Mouse (Mus musculus): ENCODE data around the gene Ppp1r14d.

The Ppp1r14d gene

DNA sequence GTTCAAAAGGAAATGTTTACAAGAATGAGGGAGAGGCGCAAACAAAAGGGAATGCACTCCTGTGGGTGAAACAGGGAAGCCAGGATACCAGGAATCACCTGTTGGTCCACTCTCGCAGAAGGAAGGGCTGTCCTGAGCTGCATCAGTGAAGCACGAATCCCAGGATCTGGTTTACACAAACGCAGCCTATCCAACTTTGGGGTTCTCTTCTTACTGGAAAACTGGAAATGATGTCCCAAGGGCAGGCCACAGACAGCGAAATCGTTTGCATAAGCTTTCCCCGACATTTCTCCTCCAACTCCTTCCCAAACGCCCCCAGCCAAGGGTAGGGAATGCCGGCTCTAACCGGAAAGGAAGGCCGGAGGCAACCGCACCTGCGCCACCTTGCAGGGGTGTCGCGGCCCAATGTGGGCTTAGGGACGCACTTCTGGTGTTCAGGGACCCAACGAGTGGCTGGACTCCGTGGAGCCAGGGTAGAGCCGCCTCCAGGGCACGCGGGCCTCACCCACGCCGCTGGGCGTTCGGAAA is 7.0 kb upstream of the Ppp1r14d start:
- no peak for DNase-seq

- no peak for DNase-seq
Measured at GRCm38 (mm10) chr2:119209176-119209507, 20.6 kb downstream of the Ppp1r14d start.

DNA sequence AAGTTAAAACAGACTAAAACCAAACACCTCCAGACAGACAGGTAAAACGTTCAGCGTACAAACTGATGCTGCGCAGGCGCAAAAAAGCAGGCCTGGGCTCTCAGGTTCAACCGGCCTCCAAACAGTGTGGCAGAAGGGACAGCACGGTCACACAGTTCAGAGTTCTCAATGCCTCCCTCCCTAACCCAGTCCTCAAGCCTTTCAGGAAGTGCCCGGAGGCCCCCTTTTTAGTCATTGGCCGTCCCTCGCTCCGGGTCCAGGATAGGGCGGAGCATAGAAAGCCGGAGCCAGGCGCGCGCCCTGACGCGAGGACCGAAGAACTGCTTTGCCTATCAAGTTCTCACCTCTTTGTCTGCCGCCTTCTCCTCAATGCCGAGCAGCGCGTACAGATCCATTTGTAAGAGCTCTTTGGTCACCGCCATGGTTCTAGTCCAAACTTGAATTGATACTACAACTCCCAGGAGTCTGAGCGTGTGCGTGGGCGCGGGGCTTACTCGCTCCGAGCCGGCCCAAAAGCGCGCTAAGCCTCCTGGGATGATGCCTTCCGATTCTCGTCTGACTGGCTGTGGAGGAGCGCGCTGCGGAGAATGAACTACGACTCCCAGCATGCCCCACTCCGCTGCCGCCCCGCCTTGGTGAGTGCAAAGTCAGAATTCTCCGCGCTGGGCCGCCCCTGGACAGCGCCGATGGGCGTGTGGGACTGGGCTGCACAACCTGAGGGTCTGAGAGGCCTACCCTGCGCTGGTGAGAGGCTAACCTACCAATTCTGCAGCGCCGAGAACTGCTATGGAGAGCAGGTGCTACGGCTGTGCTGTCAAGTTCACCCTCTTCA is 21.1 kb downstream of the Ppp1r14d start, which contains the start of the genes Zfyve19 and Dnajc17:
TSS of gene Zfyve19 (plus strand) at position 274 of the 832 bp plus-strand sequence.
TSS of gene Dnajc17 (minus strand) at position 452 of the 832 bp plus-strand sequence.
- peak; percentile 91 to 94 for DNase-seq

GRCm38 (mm10) chr2:119207961-119208343 is 21.8 kb downstream of the Ppp1r14d start:
- no peak for DNase-seq

- no peak for DNase-seq
Measured at GRCm38 (mm10) chr2:119203871-119204460, 25.7 kb downstream of the Ppp1r14d start.

DNA sequence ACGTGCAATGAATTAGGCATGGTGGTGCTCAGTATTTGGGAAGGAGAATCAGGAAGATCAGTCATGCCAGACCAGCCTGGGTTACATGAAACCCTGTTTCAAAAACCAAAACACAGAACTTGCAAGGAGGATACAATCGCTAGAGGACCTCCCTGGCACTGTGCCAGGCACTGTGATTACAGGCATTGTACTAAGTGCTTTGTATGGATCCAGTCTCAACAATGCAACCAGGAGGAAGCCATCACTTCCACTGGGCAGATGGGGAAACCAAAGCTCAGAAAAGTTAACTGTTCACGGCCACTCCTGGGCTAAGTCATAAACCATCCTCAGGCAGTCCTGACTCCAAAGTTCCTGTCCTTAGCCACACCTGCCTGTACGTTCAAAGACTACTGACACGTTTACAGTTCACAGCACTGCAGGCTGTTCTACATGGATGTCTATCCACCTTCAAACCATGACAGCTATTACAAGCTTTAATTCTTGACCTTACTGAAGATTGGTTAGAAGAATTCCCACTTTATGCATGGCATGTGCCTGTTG is 26.7 kb downstream of the Ppp1r14d start:
- no peak for DNase-seq

DNA sequence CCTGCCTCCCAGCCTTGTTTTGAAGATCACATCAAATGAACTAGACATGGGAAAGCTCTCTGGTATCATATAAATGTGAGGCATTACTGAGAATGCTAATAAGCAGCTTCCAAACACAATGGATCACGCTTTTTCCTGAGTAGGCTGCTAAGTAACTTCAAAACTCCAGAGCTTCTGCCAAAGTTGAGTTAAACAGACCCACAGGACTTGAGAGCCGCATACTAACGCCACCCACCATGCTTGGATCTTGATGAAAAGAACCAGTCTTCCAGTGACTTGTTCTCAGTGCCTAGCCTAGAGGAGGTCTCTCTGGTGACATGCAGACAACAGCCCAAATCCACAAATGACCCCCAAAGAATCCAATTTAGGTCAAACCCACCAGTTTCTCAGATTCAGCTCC is 30.8 kb downstream of the Ppp1r14d start:
- DNase-seq: no peak

GRCm38 (mm10) chr2:119198049-119198448 is 31.7 kb downstream of the Ppp1r14d start:
- DNase-seq: no peak

- no peak for DNase-seq
Measured at GRCm38 (mm10) chr2:119197493-119197892, 32.2 kb downstream of the Ppp1r14d start.

DNA sequence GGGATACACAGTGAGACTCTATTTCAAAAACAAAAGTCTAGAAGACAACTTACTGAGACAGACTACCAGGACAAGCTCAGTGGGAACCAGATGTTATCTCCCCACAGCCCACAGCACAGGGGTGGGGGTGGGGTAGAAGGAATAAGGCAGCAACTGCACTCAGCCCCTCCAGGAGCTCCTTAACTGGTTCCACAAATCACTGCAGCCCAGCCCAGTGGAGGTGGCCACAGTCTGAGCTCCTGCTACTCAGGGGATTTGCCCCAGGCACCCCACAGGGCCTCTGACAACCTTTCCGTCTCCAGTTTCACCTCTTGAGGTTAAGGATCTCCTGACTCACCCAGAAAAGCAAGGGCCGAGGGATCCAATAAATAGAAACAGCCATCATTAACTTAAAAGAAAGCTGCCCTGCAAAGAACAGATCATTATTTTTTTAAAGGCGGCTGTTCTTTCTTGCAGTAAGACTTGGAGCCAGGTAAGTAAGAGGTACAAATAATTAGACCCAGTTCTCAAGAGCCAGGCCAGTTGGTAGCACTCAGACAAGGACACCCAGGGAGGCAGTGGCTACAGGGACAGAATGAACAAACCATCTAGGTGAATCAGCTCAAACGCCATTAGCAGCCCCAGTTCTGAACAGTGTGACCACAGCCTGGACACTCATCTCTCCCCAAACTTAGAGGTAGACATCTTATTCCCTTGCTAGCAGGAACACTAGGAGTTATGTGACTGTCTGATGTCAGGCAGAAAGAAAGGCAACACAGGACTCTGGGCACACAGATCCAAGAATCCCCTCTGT is 33.2 kb downstream of the Ppp1r14d start:
- DNase-seq: no peak

GRCm38 (mm10) chr2:119194140-119194539 is 35.6 kb downstream of the Ppp1r14d start:
- DNase-seq: no peak

DNA sequence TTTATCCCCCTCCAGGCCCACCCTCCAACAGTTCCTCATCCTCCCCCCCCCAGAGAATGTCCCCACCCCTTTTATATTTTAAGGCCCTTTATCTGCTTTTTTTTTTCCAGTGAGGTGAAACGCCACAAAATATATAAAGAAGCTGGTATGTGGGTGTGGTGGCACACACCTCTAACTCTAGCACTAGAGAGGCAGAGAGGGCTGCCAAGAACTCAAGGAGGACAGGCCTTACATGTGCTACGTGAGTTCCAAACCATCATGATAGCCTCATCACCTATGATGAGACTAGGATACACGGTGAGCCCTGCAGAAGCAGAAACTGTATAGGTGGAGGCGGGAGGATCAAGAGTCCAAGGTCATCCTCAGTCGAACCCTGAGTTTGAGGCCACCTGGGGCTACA is 38.7 kb downstream of the Ppp1r14d start:
- DNase-seq: no peak

DNA sequence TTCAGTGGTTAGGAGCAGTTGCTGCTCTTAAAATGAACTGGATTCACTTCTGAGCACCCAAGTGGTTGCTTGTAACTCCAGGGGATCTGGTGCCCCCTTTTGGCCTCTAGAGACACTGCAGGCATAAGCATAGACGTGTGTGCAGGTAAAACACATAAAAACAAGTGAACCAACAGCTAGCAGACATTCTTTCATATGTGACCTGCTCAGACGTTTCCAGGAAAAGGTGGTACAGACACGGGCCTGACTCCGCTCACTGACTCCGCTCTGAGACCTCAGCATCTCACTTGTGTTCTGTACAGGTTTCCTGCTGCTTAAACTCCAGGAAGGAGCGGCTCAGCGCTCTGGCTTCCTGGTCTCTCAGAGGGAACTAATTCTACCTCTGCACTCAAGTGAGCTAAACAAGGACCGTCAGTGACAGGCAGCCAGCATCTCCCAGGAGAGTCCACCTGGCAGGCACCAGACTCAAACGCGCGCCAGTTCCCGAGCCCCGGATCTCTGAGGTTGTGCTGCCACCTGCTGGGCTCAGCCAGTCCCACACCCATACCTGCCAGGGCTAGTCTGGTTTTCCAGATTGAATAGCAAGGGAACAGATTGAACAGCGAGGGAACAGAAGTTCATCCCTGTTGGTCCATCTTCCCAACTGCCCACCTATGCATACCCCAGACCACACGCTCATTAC is 40.5 kb downstream of the Ppp1r14d start:
- DNase-seq: peak; percentile 77 to 85

DNA sequence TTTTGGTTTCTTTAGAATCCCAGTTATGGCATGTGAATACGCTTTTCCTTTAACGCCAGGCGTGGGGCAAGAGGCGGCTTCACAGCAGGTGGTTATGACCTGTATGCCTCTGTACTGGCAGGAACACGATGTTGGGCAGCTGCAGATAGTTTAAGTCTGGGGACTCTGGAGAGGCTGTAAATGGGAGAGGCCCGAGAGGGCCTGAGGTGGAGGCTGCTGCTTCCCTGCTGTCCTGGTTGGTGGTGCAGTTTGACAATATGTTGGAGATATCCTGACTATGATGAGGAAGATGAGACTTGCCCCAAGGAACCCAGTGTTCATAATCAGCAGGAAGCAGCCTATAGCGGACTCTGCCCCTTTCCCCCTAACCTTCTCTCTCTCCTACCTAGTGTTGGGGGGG is 46.8 kb downstream of the Ppp1r14d start:
- no peak for DNase-seq

- DNase-seq: no peak
Measured at GRCm38 (mm10) chr2:119177384-119177939, 52.2 kb downstream of the Ppp1r14d start.

GRCm38 (mm10) chr2:119176761-119177160 is 52.9 kb downstream of the Ppp1r14d start:
- DNase-seq: no peak

GRCm38 (mm10) chr2:119175614-119176013 is 54.1 kb downstream of the Ppp1r14d start:
- DNase-seq: no peak

DNA sequence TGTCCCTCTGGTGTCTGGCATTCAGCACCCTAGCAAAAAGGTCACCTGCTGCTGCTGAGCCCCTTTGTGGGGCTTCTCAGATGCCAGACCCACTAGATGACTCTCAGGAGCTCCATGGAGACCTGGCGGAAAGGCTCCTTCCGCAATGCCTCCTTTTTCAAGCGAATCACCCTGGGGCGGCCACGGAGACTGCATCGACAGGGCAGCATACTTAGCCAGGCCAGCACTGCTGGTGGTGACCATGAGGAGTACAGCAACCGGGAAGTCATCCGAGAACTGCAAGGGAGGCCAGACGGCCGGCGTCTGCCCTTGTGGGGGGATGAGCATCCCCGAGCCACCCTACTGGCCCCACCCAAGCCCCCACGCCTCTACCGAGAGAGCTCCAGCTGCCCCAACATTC is 54.8 kb downstream of the Ppp1r14d start:
- DNase-seq: no peak

GRCm38 (mm10) chr2:119173991-119174651 is 55.6 kb downstream of the Ppp1r14d start, which contains the start of gene Gm14137:
Gene Gm14137, plus strand, starts transcription at chr2:119174509.
- no peak for DNase-seq

- DNase-seq: no peak
Measured at GRCm38 (mm10) chr2:119172862-119173576, 56.7 kb downstream of the Ppp1r14d start.

GRCm38 (mm10) chr2:119172446-119172845 is 57.3 kb downstream of the Ppp1r14d start:
- no peak for DNase-seq

Measured in thymus, postnatal 36 days (tissue).